In the genomic region with DNA sequence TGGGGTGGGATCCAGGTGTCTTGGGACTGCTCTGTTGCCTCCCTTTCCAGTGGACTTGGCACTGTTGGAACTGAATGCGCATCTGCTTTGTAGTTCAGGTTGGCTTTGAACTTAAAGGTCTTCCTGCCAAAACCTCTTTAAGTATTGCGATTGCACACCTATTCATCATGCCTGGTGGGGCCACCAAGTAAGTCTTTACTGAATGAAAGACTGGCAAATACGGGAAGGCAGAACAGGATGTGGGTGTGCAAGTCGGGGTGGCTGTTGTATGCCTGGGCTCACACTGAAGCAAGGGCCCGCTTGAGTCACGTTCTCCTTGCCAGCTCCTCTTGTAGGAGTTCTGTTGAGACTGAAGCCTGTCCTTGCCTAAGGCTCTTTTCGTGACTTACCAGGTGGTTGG, we compare ENCODE assay signal across 16 mouse cellular contexts. TPM values are rescaled to one million over a fixed set of nuclear protein-coding genes. Genes with fewer than 3 reads are reported as not detected.
A peak's percentile ranks its signal among the peaks of the same experiment; 100 is the strongest.
DNase-seq lines count a peak whose midpoint lies in the region; TF ChIP-seq lines count a peak whose summit lies in the region.
"Had no signal": no experiment of that assay in that cellular context is flagged by ENCODE, and none has a peak within 500 bp of the region (broad histone marks: within the 10 kb centered on the region; RNA-seq: fewer than 3 reads in every experiment).

No protein-coding gene starts in this region.

- peaks cover 96% of the 10 kb centered on the region for H3K79me2 ChIP-seq in macrophage (ENCODE audit: inconsistent target)

- DNase-seq in 416B (ENCODE audit: low read depth) (peak; percentile 72), MN1 (ENCODE audit: low spot score) (no peak)
- peak; percentile 57 for DNase-seq in T-cell, adult 2 months (ENCODE audit: low spot score)
- DNase-seq in thymus, postnatal 0 days (ENCODE audit: low spot score): peak; percentile 77
- no peak for DNase-seq in cerebellum, adult 2 months
- no peak for DNase-seq in urinary bladder, adult 18-20 months (ENCODE audit: low spot score in 2 of 2)
- DNase-seq: cerebellum, adult 11-12 months; kidney, adult 18-20 months; kidney, postnatal 36 days; liver, embryonic 13.5 days had no signal

- peak overlapping the region; percentile 64 for H3K27ac ChIP-seq in macrophage
- no peak overlapping the region for H3K27ac ChIP-seq in cerebellum, adult 2 months (ENCODE audit: insufficient read depth, low read length)
- H3K27ac ChIP-seq: embryonic facial prominence, embryonic 15.5 days; forebrain, embryonic 13.5 days; hindbrain, embryonic 13.5 days; limb, embryonic 10.5 days; liver, embryonic 13.5 days; midbrain, embryonic 13.5 days had no signal

- H3K4me3 ChIP-seq in macrophage (ENCODE audit: inconsistent target): no peak overlapping the region
- H3K4me3 ChIP-seq in cerebellum, adult 2 months (replicated peaks; ENCODE audit: insufficient read depth, low read depth, low read length): no peak overlapping the region
- H3K4me3 ChIP-seq: embryonic facial prominence, embryonic 15.5 days; forebrain, embryonic 13.5 days; hindbrain, embryonic 13.5 days; limb, embryonic 10.5 days; liver, embryonic 13.5 days; midbrain, embryonic 13.5 days had no signal

- no peak for TF ChIP-seq POLR2A in cerebellum, adult 2 months (IDR thresholded peaks at IDR 0.05; ENCODE audit: borderline replicate concordance, insufficient read depth, low read length)

- 29% methylated on average over 7 of the region's 7 CpGs for WGBS in macrophage (ENCODE audit: missing documents)
- 82% methylated on average over 7 of the region's 7 CpGs for whole genome bisulfite sequencing in cerebellum, adult 2 months

- TF ChIP-seq CTCF in cerebellum, adult 2 months (IDR thresholded peaks at IDR 0.05; ENCODE audit: borderline replicate concordance, insufficient read depth, low read depth, low read length): no peak

- H3K27me3 ChIP-seq in cerebellum, adult 2 months (ENCODE audit: control insufficient read depth, insufficient read depth, low read length): no peaks in the 10 kb centered on the region
- H3K27me3 ChIP-seq: embryonic facial prominence, embryonic 15.5 days; forebrain, embryonic 13.5 days; hindbrain, embryonic 13.5 days; liver, embryonic 13.5 days; midbrain, embryonic 13.5 days had no signal

- H3K4me1 ChIP-seq in cerebellum, adult 2 months (ENCODE audit: control insufficient read depth, insufficient read depth, low read length): peaks cover 31% of the 10 kb centered on the region
- H3K4me1 ChIP-seq: forebrain, embryonic 13.5 days; hindbrain, embryonic 13.5 days; limb, embryonic 10.5 days; midbrain, embryonic 13.5 days had no signal

- H3K36me3 ChIP-seq in macrophage (ENCODE audit: inconsistent target): no peaks in the 10 kb centered on the region
- H3K36me3 ChIP-seq: embryonic facial prominence, embryonic 15.5 days; hindbrain, embryonic 13.5 days; limb, embryonic 10.5 days; liver, embryonic 13.5 days; midbrain, embryonic 13.5 days had no signal

RNA-seq across cellular contexts. Expression of gene Abcc1, which starts 18.5 kb away (rescaled TPM):
- 100 to 1,000 TPM; 106 to 796 (median 207) TPM for total RNA-seq in macrophage (2018; cell fraction: chromatin; rRNA removed)
- total RNA-seq in macrophage (2018; cell fraction: cytosol; rRNA removed): 10 to 100 TPM; 13.3 to 51.1 (median 29.1) TPM
- total RNA-seq in macrophage (2018; cell fraction: nucleus; rRNA removed): 100 to 1,000 TPM in 16 of 26 experiments, 10 to 100 TPM in 10; 47.2 to 324 (median 121) TPM
- polyA plus RNA-seq in macrophage (2018): 19.8 to 46.6 TPM (median 31.3 TPM) in 3 replicates
- polyA plus RNA-seq in thymus, postnatal 0 days (2015; fragmentation: Nextera tagmentation; extraction: Ambion mirVana): 6.4 and 7.6 TPM in 2 replicates
- 16.3 and 17.1 TPM in 2 replicates for polyA plus RNA-seq in cerebellum, adult 2 months (2012; rRNA removed)

Comparison
In these comparisons a context has a peak if more than half of its experiments do, and no peak if none do; other contexts are left out.
1. DNase-seq: peak in 416B (single experiment), T-cell, adult 2 months (single experiment) and thymus, postnatal 0 days (single experiment); none in cerebellum, adult 2 months (0 of 2), urinary bladder, adult 18-20 months (0 of 2) and MN1 (single experiment).